Mouse (Mus musculus) CD8-positive naive resting alpha-beta T cell, adult 2 months (primary cell): ENCODE data around the gene Cox5a.

Experiments
- DNase-seq, 2 experiments: peaks; one replicate each; pipeline ENCODE4 v3.0.0; 2022; ENCODE audit warnings: low read depth in 2 of 2, low spot score in 2 of 2

The Cox5a gene

DNA sequence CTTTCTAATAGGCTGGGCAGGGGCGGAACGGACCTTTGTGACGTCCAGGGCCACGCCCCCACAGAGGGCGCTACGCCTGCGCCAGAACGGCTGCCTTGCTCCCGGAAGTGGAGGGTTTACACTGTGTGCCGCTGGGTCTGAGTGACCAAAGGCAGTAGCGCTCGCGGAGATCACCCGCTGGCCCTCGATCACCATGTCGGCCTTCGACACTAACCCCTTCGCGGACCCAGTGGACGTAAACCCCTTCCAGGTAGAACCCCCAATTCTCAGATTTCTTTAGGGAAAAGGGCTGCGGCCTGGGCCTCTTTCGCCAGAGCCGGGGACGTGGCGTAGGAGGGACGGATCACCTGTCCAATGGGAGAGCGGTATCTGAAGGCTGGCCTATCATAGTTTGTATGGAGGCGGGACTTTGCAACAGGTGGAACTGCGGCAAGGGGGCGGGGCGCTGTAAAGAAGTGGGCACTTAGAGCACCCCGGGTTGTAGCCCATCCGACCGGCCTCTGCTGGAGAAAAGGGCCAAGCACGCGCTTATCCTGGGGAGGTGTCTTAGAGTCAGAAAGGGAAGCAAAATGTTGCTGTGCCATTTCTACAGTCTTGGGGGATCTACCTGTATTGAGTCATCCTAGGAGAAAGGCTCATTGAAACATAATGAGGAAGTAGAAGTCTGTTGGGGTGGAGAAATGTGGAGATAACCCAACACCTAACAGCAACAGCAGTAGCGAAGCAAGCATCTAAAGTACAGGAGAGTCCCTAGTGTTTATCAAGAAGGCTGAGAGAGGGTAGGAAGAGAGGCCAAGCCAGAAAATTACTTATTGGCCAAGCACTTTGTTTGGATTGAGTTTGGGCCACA, 40.0 kb downstream of the Cox5a start, which contains the start of gene Scamp2:
TSS of gene Scamp2 (plus strand) at position 83 of the 850 bp plus-strand sequence.
- peak; percentile 76 to 88 for DNase-seq

- no peak for DNase-seq
Measured at GRCm38 (mm10) chr9:57561711-57562099, 40.6 kb downstream of the Cox5a start.

DNA sequence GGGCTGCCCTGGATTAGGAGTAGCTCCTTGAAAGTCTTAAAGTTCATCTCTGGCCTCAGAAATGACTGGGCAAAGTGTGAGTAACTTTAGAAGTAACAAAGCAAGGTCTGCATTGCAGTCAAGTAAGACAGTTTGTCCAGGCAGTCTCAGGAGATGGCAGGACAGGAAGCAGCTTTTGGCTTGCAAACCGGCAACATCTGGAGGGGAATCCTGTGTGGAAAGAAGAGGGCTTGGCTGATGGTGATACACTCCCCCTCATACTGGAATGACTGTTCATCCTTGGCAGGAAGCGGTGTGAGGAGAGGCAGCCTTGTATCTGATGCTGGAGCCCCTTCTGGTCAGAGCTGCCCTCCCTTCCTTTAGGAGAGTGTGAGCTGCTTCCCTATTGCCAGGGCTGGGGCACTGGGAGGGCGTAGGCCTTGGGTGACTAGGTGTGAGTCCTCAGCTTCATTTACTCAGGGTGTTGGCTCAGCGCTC, 41.9 kb downstream of the Cox5a start:
- DNase-seq: no peak

DNA sequence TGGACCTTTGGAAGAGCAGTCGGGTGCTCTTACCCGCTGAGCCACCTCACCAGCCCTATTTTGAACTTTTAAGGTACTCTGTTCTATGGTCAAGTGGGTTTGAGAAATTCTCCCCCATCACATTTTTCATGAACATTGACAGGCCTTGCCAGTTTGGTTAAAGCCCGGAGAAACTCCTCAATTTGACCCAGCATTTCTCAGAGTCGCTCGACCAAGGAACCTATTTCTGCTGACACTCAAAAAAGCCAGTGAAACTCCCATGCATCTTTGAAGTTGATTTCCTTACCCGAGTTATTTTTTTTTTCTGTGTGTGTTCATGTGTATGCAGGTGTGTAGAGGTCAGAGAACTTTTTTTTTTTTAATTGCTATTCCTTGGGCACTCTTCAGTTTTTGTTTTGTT, 43.5 kb downstream of the Cox5a start:
- no peak for DNase-seq

GRCm38 (mm10) chr9:57565741-57566221, 44.7 kb downstream of the Cox5a start:
- no peak for DNase-seq

DNA sequence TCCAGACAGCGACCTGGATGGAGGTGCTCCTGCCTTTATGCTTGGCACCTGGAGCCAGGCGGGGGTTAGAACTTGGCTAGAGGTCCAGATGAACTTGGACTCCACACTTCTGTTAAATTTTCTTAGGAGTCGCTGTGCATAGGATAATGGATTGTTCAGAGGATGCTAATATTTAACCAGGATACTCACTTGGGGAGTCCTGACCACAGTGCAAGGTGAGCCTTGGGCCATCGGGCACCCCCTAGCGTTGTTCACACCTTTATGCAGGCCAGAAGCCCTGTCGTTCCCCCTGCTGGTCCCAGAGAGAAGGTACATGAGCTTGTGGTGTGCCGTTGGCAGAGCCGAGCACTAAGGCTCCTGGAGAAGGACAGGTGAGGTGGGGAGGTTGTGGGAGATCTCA, 45.8 kb downstream of the Cox5a start:
- DNase-seq: no peak

- no peak for DNase-seq
Measured at GRCm38 (mm10) chr9:57568500-57568899, 47.4 kb downstream of the Cox5a start.

- no peak for DNase-seq
Measured at GRCm38 (mm10) chr9:57574397-57574796, 53.3 kb downstream of the Cox5a start.

- no peak for DNase-seq
Measured at GRCm38 (mm10) chr9:57575577-57575976, 54.5 kb downstream of the Cox5a start.

GRCm38 (mm10) chr9:57577144-57577849, 56.2 kb downstream of the Cox5a start:
- DNase-seq: peak in 1 of 2 experiments; percentile 7
